Mouse (Mus musculus) stomach, postnatal 0 days (tissue): ENCODE data around the gene Adgrb3.

Experiments
- CTCF ChIP-seq: IDR thresholded peaks from 2 replicates; pipeline ENCODE4 v1.5.1; 2016; ENCODE audit warnings: antibody characterized with exemption, low read depth, mild to moderate bottlenecking, moderate library complexity
- EP300 ChIP-seq: optimal IDR thresholded peaks from 2 replicates; pipeline ENCODE3; 2016; ENCODE audit warnings: antibody characterized with exemption

DNA sequence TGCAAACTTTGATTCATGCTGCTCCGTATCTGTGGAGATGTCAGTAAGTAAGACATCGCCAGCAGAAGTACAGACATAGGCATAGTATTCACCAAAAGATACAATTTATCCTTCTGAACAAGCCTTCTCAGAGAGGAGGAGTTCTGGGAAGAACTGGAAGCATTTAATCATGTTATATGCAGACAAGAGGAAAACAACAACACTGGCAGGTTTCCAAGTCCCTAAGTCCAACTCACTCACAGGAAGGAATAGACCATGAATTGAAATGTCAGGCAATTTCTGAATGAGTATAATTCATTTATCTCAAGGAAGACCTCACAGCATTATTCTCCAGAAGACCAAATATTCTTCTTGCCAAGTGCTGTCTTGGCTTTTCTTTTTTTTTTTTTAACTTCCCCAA lies 408.8 kb downstream of the Adgrb3 start:
- TF ChIP-seq CTCF (no peak), EP300 (no peak)
